ENCODE assay signal across 9 mouse cellular contexts in genomic region chr7:122189484-122189883, GRCm38 (mm10). TPM values are rescaled to one million over a fixed set of nuclear protein-coding genes. Genes with fewer than 3 reads are reported as not detected.
A peak's percentile ranks its signal among the peaks of the same experiment; 100 is the strongest.
DNase-seq lines count a peak whose midpoint lies in the region; ATAC-seq and TF ChIP-seq lines count a peak whose summit lies in the region.
"Had no signal": no experiment of that assay in that cellular context is flagged by ENCODE, and none has a peak within 500 bp of the region (broad histone marks: within the 10 kb centered on the region; RNA-seq: fewer than 3 reads in every experiment).

No protein-coding gene starts in this region.

- peak; percentile 59 for DNase-seq in heart, postnatal 4 days
- DNase-seq in heart, postnatal 25 days (ENCODE audit: low spot score), result no peak
- peak; percentile 31 for DNase-seq in urinary bladder, postnatal 25 days (ENCODE audit: low spot score)
- no peak for DNase-seq in urinary bladder, postnatal 4 days (ENCODE audit: low spot score in 2 of 2)
- peak; percentile 59 for DNase-seq in brain, embryonic 14.5 days (ENCODE audit: low read depth)
- peak; percentile 52 for DNase-seq in kidney, postnatal 0 days (ENCODE audit: low spot score)
- peak; percentile 71 for DNase-seq in neural tube, embryonic 11.5 days (ENCODE audit: low spot score)
- DNase-seq in urinary bladder, postnatal 10 days (ENCODE audit: low spot score), result no peak

- ATAC-seq in kidney, postnatal 0 days (replicated peaks; ENCODE audit: low FRiP score, low read depth), result no peak
- no peak for ATAC-seq in neural tube, embryonic 11.5 days (ENCODE audit: insufficient read depth, low FRiP score, low TSS enrichment)

- no peak overlapping the region for H3K4me2 ChIP-seq in kidney, postnatal 0 days (ENCODE audit: low read length)
- no peak overlapping the region for H3K4me2 ChIP-seq in neural tube, embryonic 11.5 days (ENCODE audit: low read depth)

- no peak overlapping the region for H3K9ac ChIP-seq in kidney, postnatal 0 days (ENCODE audit: low read depth, low read length)
- H3K9ac ChIP-seq in neural tube, embryonic 11.5 days (ENCODE audit: low read length), result no peak overlapping the region

- H3K27me3 ChIP-seq in kidney, postnatal 0 days (ENCODE audit: insufficient read depth, low read length), result no peaks in the 10 kb centered on the region
- no peaks in the 10 kb centered on the region for H3K27me3 ChIP-seq in neural tube, embryonic 11.5 days (ENCODE audit: control insufficient read depth, insufficient read depth, low read length)

- no peaks in the 10 kb centered on the region for H3K9me3 ChIP-seq in kidney, postnatal 0 days (replicated peaks; ENCODE audit: low read length)
- H3K9me3 ChIP-seq in neural tube, embryonic 11.5 days (ENCODE audit: control insufficient read depth, low read length), result no peaks in the 10 kb centered on the region

- intact Hi-C loops in heart, postnatal 25 days (cut with DNase I), result no loop called here

- no peak overlapping the region for H3K27ac ChIP-seq in kidney, postnatal 0 days
- no peak overlapping the region for H3K27ac ChIP-seq in neural tube, embryonic 11.5 days (ENCODE audit: low read depth, low read length)

- no peak overlapping the region for H3K4me3 ChIP-seq in kidney, postnatal 0 days (replicated peaks; ENCODE audit: low read depth, low read length)
- H3K4me3 ChIP-seq in neural tube, embryonic 11.5 days (ENCODE audit: low read depth, low read length), result no peak overlapping the region

- no peaks in the 10 kb centered on the region for H3K4me1 ChIP-seq in kidney, postnatal 0 days (replicated peaks; ENCODE audit: insufficient read depth, low read length)
- no peaks in the 10 kb centered on the region for H3K4me1 ChIP-seq in neural tube, embryonic 11.5 days (ENCODE audit: control insufficient read depth, insufficient read depth, low read length)

- no peaks in the 10 kb centered on the region for H3K36me3 ChIP-seq in kidney, postnatal 0 days (ENCODE audit: insufficient read depth, low read length)
- no peaks in the 10 kb centered on the region for H3K36me3 ChIP-seq in neural tube, embryonic 11.5 days (ENCODE audit: control insufficient read depth, insufficient read depth, low read length)

- WGBS in kidney, postnatal 0 days, result 37% methylated on average over 7 of the region's 7 CpGs
- WGBS in neural tube, embryonic 11.5 days, result 31% methylated on average over 7 of the region's 7 CpGs

- TF ChIP-seq CTCF in brain, embryonic 14.5 days (IDR thresholded peaks at IDR 0.05; ENCODE audit: borderline replicate concordance, extremely low read depth, insufficient read depth, insufficient read length), result peak; percentile 82; the same call in 1 of the 2 replicates
- peak; percentile 80 for TF ChIP-seq CTCF in kidney, postnatal 0 days (IDR thresholded peaks at IDR 0.05; ENCODE audit: low read depth)

- TF ChIP-seq POLR2A in brain, embryonic 14.5 days (IDR thresholded peaks at IDR 0.05; ENCODE audit: borderline replicate concordance, extremely low read depth, insufficient read depth, insufficient read length, poor library complexity, severe bottlenecking), result no peak

RNA-seq across cellular contexts. Expression of gene Ern2, which starts 3.5 kb away (rescaled TPM):
- total RNA-seq in heart, postnatal 4 days (2021), result not detected
- not detected for total RNA-seq in heart, postnatal 25 days (2021)
- 1.8 and 1.9 TPM in 2 replicates for polyA plus RNA-seq in brain, embryonic 14.5 days (2012; rRNA removed)
- polyA plus RNA-seq in kidney, postnatal 0 days (2015; fragmentation: Nextera tagmentation; extraction: Ambion mirVana), result 0.10 and 0.12 TPM in 2 replicates
- polyA plus RNA-seq in neural tube, embryonic 11.5 days (2014; fragmentation: Nextera tagmentation; extraction: Ambion mirVana), result 0.08 TPM in 1 of 2 replicates, not detected in the other
- total RNA-seq: heart, adult 18-20 months had no signal

RNA-seq across cellular contexts. Expression of gene Chp2, which starts 29.8 kb away (rescaled TPM):
- 1 to 10 TPM; 1.3 to 1.9 TPM for total RNA-seq in heart, postnatal 4 days (2021)
- total RNA-seq in heart, postnatal 25 days (2021), result 1 to 10 TPM; 2.5 to 3.0 TPM
- 1.5 and 1.9 TPM in 2 replicates for polyA plus RNA-seq in brain, embryonic 14.5 days (2012; rRNA removed)
- 0.51 and 0.91 TPM in 2 replicates for polyA plus RNA-seq in kidney, postnatal 0 days (2015; fragmentation: Nextera tagmentation; extraction: Ambion mirVana)
- not detected in 2 replicates for polyA plus RNA-seq in neural tube, embryonic 11.5 days (2014; fragmentation: Nextera tagmentation; extraction: Ambion mirVana)

RNA-seq across cellular contexts. Expression of gene Plk1, which starts 30.2 kb away (rescaled TPM):
- 10 to 100 TPM; 36.0 to 42.6 TPM for total RNA-seq in heart, postnatal 4 days (2021)
- 1 to 10 TPM in 1 of 2 experiments, under 1 TPM in 1; 0.81 to 1.2 TPM for total RNA-seq in heart, postnatal 25 days (2021)
- 28.6 and 40.6 TPM in 2 replicates for polyA plus RNA-seq in brain, embryonic 14.5 days (2012; rRNA removed)
- 46.6 and 51.4 TPM in 2 replicates for polyA plus RNA-seq in kidney, postnatal 0 days (2015; fragmentation: Nextera tagmentation; extraction: Ambion mirVana)
- polyA plus RNA-seq in neural tube, embryonic 11.5 days (2014; fragmentation: Nextera tagmentation; extraction: Ambion mirVana), result 125 and 127 TPM in 2 replicates

RNA-seq across cellular contexts. Expression of gene Dctn5, which starts 56.6 kb away (rescaled TPM):
- total RNA-seq in heart, postnatal 4 days (2021), result 10 to 100 TPM; 35.1 to 36.2 TPM
- 10 to 100 TPM; 25.8 to 28.6 TPM for total RNA-seq in heart, postnatal 25 days (2021)
- polyA plus RNA-seq in brain, embryonic 14.5 days (2012; rRNA removed), result 128 and 138 TPM in 2 replicates
- 85.7 and 96.3 TPM in 2 replicates for polyA plus RNA-seq in kidney, postnatal 0 days (2015; fragmentation: Nextera tagmentation; extraction: Ambion mirVana)
- polyA plus RNA-seq in neural tube, embryonic 11.5 days (2014; fragmentation: Nextera tagmentation; extraction: Ambion mirVana), result 146 and 153 TPM in 2 replicates

RNA-seq across cellular contexts. Expression of gene Palb2, which starts 56.7 kb away (rescaled TPM):
- total RNA-seq in heart, postnatal 4 days (2021), result 1 to 10 TPM; 4.0 to 4.2 TPM
- under 1 TPM; 0.52 to 0.70 TPM for total RNA-seq in heart, postnatal 25 days (2021)
- 4.7 and 7.4 TPM in 2 replicates for polyA plus RNA-seq in brain, embryonic 14.5 days (2012; rRNA removed)
- polyA plus RNA-seq in kidney, postnatal 0 days (2015; fragmentation: Nextera tagmentation; extraction: Ambion mirVana), result 8.1 and 8.2 TPM in 2 replicates
- 17.0 and 20.5 TPM in 2 replicates for polyA plus RNA-seq in neural tube, embryonic 11.5 days (2014; fragmentation: Nextera tagmentation; extraction: Ambion mirVana)

Comparison
In these comparisons a context has a peak if more than half of its experiments do, and no peak if none do; other contexts are left out.
1. DNase-seq: peak in heart, postnatal 4 days (single experiment), urinary bladder, postnatal 25 days (single experiment), brain, embryonic 14.5 days (single experiment), kidney, postnatal 0 days (single experiment) and neural tube, embryonic 11.5 days (single experiment); none in heart, postnatal 25 days (single experiment), urinary bladder, postnatal 4 days (0 of 2) and urinary bladder, postnatal 10 days (single experiment).